Mouse (Mus musculus): Measurements from ENCODE around the gene Vsnl1.

GRCm38 (mm10) chr12:11311106-11311505 is 125.3 kb downstream of the Vsnl1 start:
- no peak for TF ChIP-seq CTCF (IDR thresholded peaks at IDR 0.05; ENCODE audit: borderline replicate concordance, insufficient read depth, low read length)
- no peak for TF ChIP-seq POLR2A (IDR thresholded peaks at IDR 0.05; ENCODE audit: low read depth, low read length)

Measured in embryonic fibroblast, embryonic 13.5 days (primary cell).